ENCODE assay signal across 8 mouse cellular contexts in genomic region chr11:78152299-78153231, GRCm38 (mm10). TPM values are rescaled to one million over a fixed set of nuclear protein-coding genes. Genes with fewer than 3 reads are reported as not detected.
DNase-seq lines count a peak whose midpoint lies in the region; ATAC-seq and TF ChIP-seq lines count a peak whose summit lies in the region.

No protein-coding gene starts in this region.

- H3K36me3 ChIP-seq in midbrain, embryonic 14.5 days (ENCODE audit: control insufficient read depth, insufficient read depth, low read length), result peaks cover 83% of the 10 kb centered on the region
- H3K36me3 ChIP-seq in midbrain, embryonic 10.5 days, result peaks cover 97% of the 10 kb centered on the region
- peaks cover 82% of the 10 kb centered on the region for H3K36me3 ChIP-seq in forebrain, embryonic 14.5 days (ENCODE audit: control insufficient read depth, insufficient read depth, low read length)
- H3K36me3 ChIP-seq in midbrain, postnatal 0 days (ENCODE audit: insufficient read depth, low read length), result peaks cover 45% of the 10 kb centered on the region

- no peak overlapping the region for H3K4me2 ChIP-seq in midbrain, embryonic 14.5 days (ENCODE audit: low read length)
- 0 out of 2 replicates have a peak overlapping the region, but pooled peaks have one; percentile 8 for H3K4me2 ChIP-seq in forebrain, embryonic 14.5 days (ENCODE audit: low read length)
- H3K4me2 ChIP-seq in midbrain, postnatal 0 days (ENCODE audit: low read depth, low read length, poor library complexity, severe bottlenecking), result no peak overlapping the region

- 62% methylated on average over 9 of the region's 9 CpGs for WGBS in midbrain, embryonic 14.5 days
- WGBS in midbrain, embryonic 10.5 days, result 76% methylated on average over 9 of the region's 9 CpGs
- WGBS in forebrain, embryonic 14.5 days, result 36% methylated on average over 9 of the region's 9 CpGs
- WGBS in midbrain, postnatal 0 days, result 48% methylated on average over 9 of the region's 9 CpGs

- H3K27me3 ChIP-seq in midbrain, embryonic 14.5 days (ENCODE audit: control insufficient read depth, insufficient read depth, low read length), result no peaks in the 10 kb centered on the region
- H3K27me3 ChIP-seq in midbrain, embryonic 10.5 days (ENCODE audit: low read depth, poor library complexity, severe bottlenecking), result no peaks in the 10 kb centered on the region
- no peaks in the 10 kb centered on the region for H3K27me3 ChIP-seq in forebrain, embryonic 14.5 days (replicated peaks; ENCODE audit: control insufficient read depth, insufficient read depth, low read length)
- H3K27me3 ChIP-seq in midbrain, postnatal 0 days (ENCODE audit: insufficient read depth, low read length), result no peaks in the 10 kb centered on the region

- TF ChIP-seq CTCF in midbrain, postnatal 0 days (IDR thresholded peaks at IDR 0.05), result no peak

- no peaks in the 10 kb centered on the region for H3K9me3 ChIP-seq in midbrain, embryonic 14.5 days (ENCODE audit: control insufficient read depth, low read length)
- no peaks in the 10 kb centered on the region for H3K9me3 ChIP-seq in midbrain, embryonic 10.5 days (replicated peaks)
- H3K9me3 ChIP-seq in forebrain, embryonic 14.5 days (replicated peaks; ENCODE audit: control insufficient read depth, low read length), result no peaks in the 10 kb centered on the region
- H3K9me3 ChIP-seq in midbrain, postnatal 0 days (ENCODE audit: low read length), result no peaks in the 10 kb centered on the region

- H3K4me3 ChIP-seq in midbrain, embryonic 14.5 days (replicated peaks; ENCODE audit: low read depth, low read length), result no peak overlapping the region
- no peak overlapping the region for H3K4me3 ChIP-seq in midbrain, embryonic 10.5 days
- no peak overlapping the region for H3K4me3 ChIP-seq in forebrain, embryonic 14.5 days (ENCODE audit: low read depth, low read length)
- no peak overlapping the region for H3K4me3 ChIP-seq in midbrain, postnatal 0 days (ENCODE audit: low read depth, low read length)

- intact Hi-C loops in heart, postnatal 36 days (cut with DNase I), result no loop called here

- peak overlapping the region; percentile 70 for H3K27ac ChIP-seq in midbrain, embryonic 14.5 days (replicated peaks; ENCODE audit: low read depth, low read length)
- no peak overlapping the region for H3K27ac ChIP-seq in midbrain, embryonic 10.5 days (replicated peaks)
- peak overlapping the region; percentile 76 for H3K27ac ChIP-seq in forebrain, embryonic 14.5 days (ENCODE audit: low read depth, low read length)
- H3K27ac ChIP-seq in midbrain, postnatal 0 days (ENCODE audit: low read depth, low read length), result peak overlapping the region; percentile 73

- 0 out of 2 replicates have a peak, but pooled peaks cover 3% of the 10 kb centered on the region for H3K4me1 ChIP-seq in midbrain, embryonic 14.5 days (ENCODE audit: control insufficient read depth, insufficient read depth, low read length)
- no peaks in the 10 kb centered on the region for H3K4me1 ChIP-seq in midbrain, embryonic 10.5 days
- H3K4me1 ChIP-seq in forebrain, embryonic 14.5 days (ENCODE audit: control insufficient read depth, insufficient read depth, low read length), result peaks cover 17% of the 10 kb centered on the region
- 0 out of 2 replicates have a peak, but pooled peaks cover 5% of the 10 kb centered on the region for H3K4me1 ChIP-seq in midbrain, postnatal 0 days (ENCODE audit: insufficient read depth, low read length)

- ATAC-seq in midbrain, embryonic 14.5 days (ENCODE audit: low FRiP score, low TSS enrichment), result 0 out of 2 replicates have a peak, but pooled peaks have one; percentile 40
- peak; percentile 88 for ATAC-seq in forebrain, embryonic 14.5 days
- ATAC-seq in midbrain, postnatal 0 days (ENCODE audit: low FRiP score), result peak; percentile 81
- ATAC-seq in megakaryocyte-erythroid progenitor cell, adult 5-6 weeks (replicated peaks; ENCODE audit: low FRiP score, low TSS enrichment, poor library complexity, severe bottlenecking), result no peak

- peak; percentile 77 for DNase-seq in midbrain, embryonic 14.5 days
- DNase-seq in midbrain, embryonic 10.5 days (ENCODE audit: low spot score), result no peak
- DNase-seq in forebrain, embryonic 14.5 days (ENCODE audit: low spot score), result peak; percentile 92
- DNase-seq in heart, postnatal 36 days, result peak; percentile 70 to 71
- peak; percentile 83 to 95 for DNase-seq in layer of hippocampus, postnatal 14 days (ENCODE audit: low spot score in 2 of 2)
- DNase-seq in midbrain, postnatal 0 days (ENCODE audit: low spot score), result peak; percentile 97
- DNase-seq in embryo, embryonic 10 days (ENCODE audit: low spot score), result no peak

- no peak overlapping the region for H3K9ac ChIP-seq in midbrain, embryonic 14.5 days (replicated peaks; ENCODE audit: low read length)
- 0 out of 2 replicates have a peak overlapping the region, but pooled peaks have one; percentile 32 for H3K9ac ChIP-seq in forebrain, embryonic 14.5 days (ENCODE audit: low read length)
- H3K9ac ChIP-seq in midbrain, postnatal 0 days (replicated peaks; ENCODE audit: low read length, poor library complexity, severe bottlenecking), result no peak overlapping the region

RNA-seq across cellular contexts. Expression of gene Traf4, which starts 12.8 kb away (rescaled TPM):
- polyA plus RNA-seq in midbrain, embryonic 14.5 days (2014; fragmentation: Nextera tagmentation; extraction: Ambion mirVana), result 68.4 and 103 TPM in 2 replicates
- 96.3 and 109 TPM in 2 replicates for polyA plus RNA-seq in midbrain, embryonic 10.5 days (2016; fragmentation: Nextera tagmentation; extraction: Ambion mirVana)
- polyA plus RNA-seq in forebrain, embryonic 14.5 days (2014; fragmentation: Nextera tagmentation; extraction: Ambion mirVana), result 79.2 and 82.6 TPM in 2 replicates
- 1 to 10 TPM; 6.1 to 7.0 TPM for total RNA-seq in heart, postnatal 36 days (2021)
- total RNA-seq in layer of hippocampus, postnatal 14 days (2021), result 10 to 100 TPM; 33.8 to 34.9 TPM
- 80.5 and 89.5 TPM in 2 replicates for total RNA-seq in midbrain, postnatal 0 days (2014; rRNA removed)
- 68.4 and 71.1 TPM in 2 replicates for polyA plus RNA-seq in midbrain, postnatal 0 days (2015; fragmentation: Nextera tagmentation; extraction: Ambion mirVana)
- 30.3 and 39.1 TPM in 2 replicates for total RNA-seq in megakaryocyte-erythroid progenitor cell, adult 5-6 weeks (2014; fragmentation: Nextera tagmentation)
- total RNA-seq in megakaryocyte-erythroid progenitor cell, adult 5-6 weeks (2017), result 10.3 and 18.0 TPM in 2 replicates

RNA-seq across cellular contexts. Expression of gene Nek8, which starts 23.9 kb away (rescaled TPM):
- 3.9 and 4.2 TPM in 2 replicates for polyA plus RNA-seq in midbrain, embryonic 14.5 days (2014; fragmentation: Nextera tagmentation; extraction: Ambion mirVana)
- polyA plus RNA-seq in midbrain, embryonic 10.5 days (2016; fragmentation: Nextera tagmentation; extraction: Ambion mirVana), result 10.7 and 11.1 TPM in 2 replicates
- 4.6 and 5.5 TPM in 2 replicates for polyA plus RNA-seq in forebrain, embryonic 14.5 days (2014; fragmentation: Nextera tagmentation; extraction: Ambion mirVana)
- total RNA-seq in heart, postnatal 36 days (2021), result 1 to 10 TPM; 2.2 to 3.4 TPM
- 1 to 10 TPM; 4.2 to 4.7 TPM for total RNA-seq in layer of hippocampus, postnatal 14 days (2021)
- 7.1 and 7.6 TPM in 2 replicates for total RNA-seq in midbrain, postnatal 0 days (2014; rRNA removed)
- 4.5 and 5.7 TPM in 2 replicates for polyA plus RNA-seq in midbrain, postnatal 0 days (2015; fragmentation: Nextera tagmentation; extraction: Ambion mirVana)
- 26.7 and 38.5 TPM in 2 replicates for total RNA-seq in megakaryocyte-erythroid progenitor cell, adult 5-6 weeks (2014; fragmentation: Nextera tagmentation)
- total RNA-seq in megakaryocyte-erythroid progenitor cell, adult 5-6 weeks (2017), result 3.7 and 7.4 TPM in 2 replicates

RNA-seq across cellular contexts. Expression of gene Tlcd1, which starts 23.9 kb away (rescaled TPM):
- 6.4 and 6.9 TPM in 2 replicates for polyA plus RNA-seq in midbrain, embryonic 14.5 days (2014; fragmentation: Nextera tagmentation; extraction: Ambion mirVana)
- polyA plus RNA-seq in midbrain, embryonic 10.5 days (2016; fragmentation: Nextera tagmentation; extraction: Ambion mirVana), result 8.8 and 11.1 TPM in 2 replicates
- polyA plus RNA-seq in forebrain, embryonic 14.5 days (2014; fragmentation: Nextera tagmentation; extraction: Ambion mirVana), result 4.4 and 4.5 TPM in 2 replicates
- 1 to 10 TPM; 6.1 to 7.5 TPM for total RNA-seq in heart, postnatal 36 days (2021)
- 10 to 100 TPM; 33.0 to 37.0 TPM for total RNA-seq in layer of hippocampus, postnatal 14 days (2021)
- 12.6 and 24.0 TPM in 2 replicates for total RNA-seq in midbrain, postnatal 0 days (2014; rRNA removed)
- 18.1 and 25.4 TPM in 2 replicates for polyA plus RNA-seq in midbrain, postnatal 0 days (2015; fragmentation: Nextera tagmentation; extraction: Ambion mirVana)
- 24.4 and 25.2 TPM in 2 replicates for total RNA-seq in megakaryocyte-erythroid progenitor cell, adult 5-6 weeks (2014; fragmentation: Nextera tagmentation)
- total RNA-seq in megakaryocyte-erythroid progenitor cell, adult 5-6 weeks (2017), result 13.3 and 19.6 TPM in 2 replicates

RNA-seq across cellular contexts. Expression of gene Rpl23a, which starts 30.8 kb away (rescaled TPM):
- 977 and 1,164 TPM in 2 replicates for polyA plus RNA-seq in midbrain, embryonic 14.5 days (2014; fragmentation: Nextera tagmentation; extraction: Ambion mirVana)
- 953 and 1,066 TPM in 2 replicates for polyA plus RNA-seq in midbrain, embryonic 10.5 days (2016; fragmentation: Nextera tagmentation; extraction: Ambion mirVana)
- 1,011 and 1,206 TPM in 2 replicates for polyA plus RNA-seq in forebrain, embryonic 14.5 days (2014; fragmentation: Nextera tagmentation; extraction: Ambion mirVana)
- 100 to 1,000 TPM; 805 to 853 TPM for total RNA-seq in heart, postnatal 36 days (2021)
- 100 to 1,000 TPM; 674 to 733 TPM for total RNA-seq in layer of hippocampus, postnatal 14 days (2021)
- 753 and 863 TPM in 2 replicates for total RNA-seq in midbrain, postnatal 0 days (2014; rRNA removed)
- polyA plus RNA-seq in midbrain, postnatal 0 days (2015; fragmentation: Nextera tagmentation; extraction: Ambion mirVana), result 853 and 860 TPM in 2 replicates
- total RNA-seq in megakaryocyte-erythroid progenitor cell, adult 5-6 weeks (2014; fragmentation: Nextera tagmentation), result 5,168 and 5,735 TPM in 2 replicates
- 4,325 and 4,755 TPM in 2 replicates for total RNA-seq in megakaryocyte-erythroid progenitor cell, adult 5-6 weeks (2017)

RNA-seq across cellular contexts. Expression of gene Rab34, which starts 35.7 kb away (rescaled TPM):
- polyA plus RNA-seq in midbrain, embryonic 14.5 days (2014; fragmentation: Nextera tagmentation; extraction: Ambion mirVana), result 51.7 and 53.3 TPM in 2 replicates
- polyA plus RNA-seq in midbrain, embryonic 10.5 days (2016; fragmentation: Nextera tagmentation; extraction: Ambion mirVana), result 75.0 and 83.8 TPM in 2 replicates
- 48.1 and 48.2 TPM in 2 replicates for polyA plus RNA-seq in forebrain, embryonic 14.5 days (2014; fragmentation: Nextera tagmentation; extraction: Ambion mirVana)
- total RNA-seq in heart, postnatal 36 days (2021), result 10 to 100 TPM in 1 of 2 experiments, 1 to 10 TPM in 1; 10.0 to 13.2 TPM
- 10 to 100 TPM; 34.1 to 40.0 TPM for total RNA-seq in layer of hippocampus, postnatal 14 days (2021)
- 71.3 and 78.4 TPM in 2 replicates for total RNA-seq in midbrain, postnatal 0 days (2014; rRNA removed)
- 65.0 and 65.5 TPM in 2 replicates for polyA plus RNA-seq in midbrain, postnatal 0 days (2015; fragmentation: Nextera tagmentation; extraction: Ambion mirVana)
- 4.8 TPM in 1 of 2 replicates, not detected in the other for total RNA-seq in megakaryocyte-erythroid progenitor cell, adult 5-6 weeks (2014; fragmentation: Nextera tagmentation)
- not detected in 2 replicates for total RNA-seq in megakaryocyte-erythroid progenitor cell, adult 5-6 weeks (2017)

Comparison
In these comparisons a context has a peak if more than half of its experiments do, and no peak if none do; other contexts are left out.
1. DNase-seq: peak in midbrain, embryonic 14.5 days (single experiment), forebrain, embryonic 14.5 days (single experiment), heart, postnatal 36 days (2 of 2), layer of hippocampus, postnatal 14 days (2 of 2) and midbrain, postnatal 0 days (single experiment); none in midbrain, embryonic 10.5 days (single experiment) and embryo, embryonic 10 days (single experiment).